Mouse (Mus musculus) midbrain, postnatal 0 days (tissue): ENCODE measurements around the gene Gpn2. TPM values are rescaled to one million over a fixed set of nuclear protein-coding genes. Genes with fewer than 3 reads are reported as not detected.

ENCODE experiments used
- ATAC-seq: fragments of 200-750 bp; cut with Nextera tagmentation; 2 replicates; pipeline ENCODE4 v1.8.0; 2017; ENCODE audit warnings: moderate number of reproducible peaks, mild to moderate bottlenecking, moderate TSS enrichment, moderate library complexity; ENCODE audit not compliant: low FRiP score
- DNase-seq: peaks from one replicate; pipeline ENCODE4 v3.0.0-alpha.2; 2015; ENCODE audit warnings: low spot score
- H3K27ac ChIP-seq: fragments of 300-500 bp; sonication (generic); 2 replicates; pipeline ENCODE4 v1.5.1; 2014; ENCODE audit warnings: low read depth, mild to moderate bottlenecking, low read length, mixed read lengths
- H3K27me3 ChIP-seq: fragments of 300-500 bp; sonication (generic); 2 replicates; pipeline ENCODE4 v1.6.1; 2014; ENCODE audit warnings: low read length, control low read depth, mixed read lengths; ENCODE audit not compliant: insufficient read depth
- H3K36me3 ChIP-seq: fragments of 300-500 bp; sonication (generic); 2 replicates; pipeline ENCODE4 v1.6.1; 2014; ENCODE audit warnings: low read length, control low read depth, mixed read lengths; ENCODE audit not compliant: insufficient read depth
- H3K4me1 ChIP-seq: fragments of 300-500 bp; sonication (generic); 2 replicates; pipeline ENCODE4 v1.6.1; 2014; ENCODE audit warnings: mild to moderate bottlenecking, control low read depth, antibody characterized with exemption, low read length, mixed read lengths; ENCODE audit not compliant: insufficient read depth
- H3K4me2 ChIP-seq: fragments of 300-500 bp; sonication (generic); 2 replicates; pipeline ENCODE4 v1.6.1; 2014; ENCODE audit warnings: low read depth, mild to moderate bottlenecking, low read length, mixed read lengths; ENCODE audit not compliant: poor library complexity, severe bottlenecking
- H3K4me3 ChIP-seq: fragments of 300-500 bp; sonication (generic); 2 replicates; pipeline ENCODE4 v1.5.1; 2014; ENCODE audit warnings: low read depth, mild to moderate bottlenecking, low read length, moderate library complexity
- H3K9ac ChIP-seq: fragments of 300-500 bp; sonication (generic); replicated peaks from 2 replicates; pipeline ENCODE4 v1.6.1; 2014; ENCODE audit warnings: mild to moderate bottlenecking, low read length, moderate library complexity, mixed read lengths; ENCODE audit not compliant: poor library complexity, severe bottlenecking
- H3K9me3 ChIP-seq: fragments of 300-500 bp; sonication (generic); 2 replicates; pipeline ENCODE4 v1.6.1; 2016; ENCODE audit warnings: low read length, control low read depth
- CTCF ChIP-seq: IDR thresholded peaks from 2 replicates; pipeline ENCODE4 v1.5.1; 2016; ENCODE audit warnings: antibody characterized with exemption, mild to moderate bottlenecking
- WGBS: fragments of 180-500 bp; shearing (Covaris S2); extraction: QIAGEN DNeasy Blood & Tissue Kit; methylation state at CpG from one replicate; pipeline ENCODE4 v1.1.7; 2014; 5-methylcytosine and 5-hydroxymethylcytosine counted together
- microRNA-seq: library from miRNA; unstranded; fragments of <30 nt; microRNA quantifications from one replicate; pipeline ENCODE4, GENCODE M21; 2016; ENCODE audit warnings: borderline number of aligned reads
- polyA plus RNA-seq: library from polyadenylated mRNA; unstranded; fragments of >200 nt; fragmentation: Nextera tagmentation; extraction: Ambion mirVana; gene quantifications from 2 replicates; pipeline ENCODE4 v1.2.1, GENCODE M21; 2015
- total RNA-seq: library from RNA; depleted of rRNA; stranded (reverse); fragments of >200 nt; gene quantifications from 2 replicates; pipeline ENCODE4 v1.2.3, GENCODE M21; 2014; rRNA removed

Gpn2 gene
- total and polyA plus RNA-seq, 2 experiments from 2014 or later: 16.2 to 22.7 TPM

DNA sequence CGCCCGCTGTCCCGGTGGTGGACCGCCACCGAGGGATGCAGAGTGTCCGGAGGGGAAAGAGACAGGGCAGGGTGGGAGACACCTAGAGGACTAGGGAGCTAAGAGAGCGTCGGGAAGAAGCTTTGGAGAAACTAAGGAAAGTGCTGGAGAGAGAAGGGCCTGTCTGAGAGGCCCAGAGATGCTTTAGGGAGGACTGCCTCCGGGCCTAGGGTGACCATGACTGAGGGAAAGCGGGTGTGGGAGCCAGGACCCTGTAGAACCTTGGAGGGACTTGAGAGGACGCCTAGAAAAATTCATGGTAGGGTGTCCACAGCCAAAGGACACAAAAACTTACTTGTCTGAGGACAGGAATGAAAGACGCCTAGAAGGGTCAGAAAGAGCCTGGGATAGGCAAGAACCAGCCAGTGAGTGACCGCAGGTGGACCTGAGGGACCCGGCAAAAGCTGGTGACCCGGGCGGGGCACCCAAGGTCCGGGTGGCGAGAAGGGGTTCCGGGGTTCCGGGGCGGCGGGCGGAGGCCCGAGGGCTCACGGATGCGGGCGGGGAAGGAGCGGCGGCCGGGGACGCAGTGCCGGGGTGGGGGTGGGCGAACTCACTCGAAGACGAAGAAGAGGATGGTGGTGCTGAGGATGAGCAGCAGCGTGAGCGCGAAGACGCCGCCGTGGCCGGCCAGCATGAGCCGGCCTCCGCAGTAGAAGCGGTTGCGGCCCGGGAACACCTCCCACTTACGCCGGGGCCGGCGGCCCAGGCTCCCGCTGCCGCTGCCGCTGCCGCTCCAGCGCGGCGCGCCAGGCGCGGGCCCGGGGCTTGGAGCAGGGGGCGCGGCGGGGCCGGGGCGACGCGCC lies 48.5 kb downstream of the Gpn2 start:
- Histone ChIP-seq H3K9me3 (no peaks in the 10 kb centered on the region), H3K4me1 (peaks cover 14% of the 10 kb centered on the region), H3K4me3 (peak overlapping the region; percentile 85), H3K27ac (peak overlapping the region; percentile 87), H3K9ac (peak overlapping the region; percentile 92), H3K36me3 (no peaks in the 10 kb centered on the region), H3K4me2 (peak overlapping the region; percentile 92), H3K27me3 (no peaks in the 10 kb centered on the region)
- no peak for TF ChIP-seq CTCF
- ATAC-seq (peak; percentile 64), DNase-seq (peak; percentile 41)
- WGBS: under 1% methylated on average over 46 of the region's 69 CpGs

DNA sequence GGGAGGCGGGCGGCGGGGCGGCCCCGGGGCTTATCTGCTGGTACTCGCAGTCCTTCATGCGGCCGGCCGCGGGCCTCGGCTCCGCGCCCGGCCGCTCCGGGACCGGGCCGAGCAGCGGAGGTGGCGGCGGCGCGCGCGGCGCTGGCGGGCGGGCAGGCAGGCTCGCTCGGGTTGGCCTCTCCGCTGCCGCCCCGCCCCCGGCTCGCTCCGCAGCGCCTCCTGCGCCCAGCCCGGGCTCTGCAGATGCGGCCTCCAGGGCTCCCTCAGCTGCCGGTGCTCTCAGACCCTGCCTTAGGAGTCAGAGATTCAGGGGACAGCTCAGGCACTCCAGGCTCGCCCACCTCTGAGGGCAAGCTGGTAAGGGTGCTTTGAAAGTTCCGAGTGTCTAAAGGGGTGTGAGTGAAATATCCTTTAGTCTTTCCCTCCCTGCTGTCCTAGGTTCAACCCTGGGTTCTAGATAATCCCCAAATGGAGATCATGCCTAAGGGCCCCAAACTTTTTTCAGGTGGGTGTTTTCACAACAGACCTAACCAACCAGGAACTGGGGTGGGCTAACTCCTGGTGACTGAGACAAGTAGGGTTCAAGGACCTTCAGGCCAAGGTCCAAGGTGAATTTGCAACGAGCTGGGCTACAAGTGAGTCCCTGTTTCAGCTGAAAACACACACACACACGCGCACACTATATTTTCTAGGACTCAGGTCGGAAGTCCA lies 49.3 kb downstream of the Gpn2 start:
- peak overlapping the region; percentile 92 for H3K9ac ChIP-seq
- peak overlapping the region; percentile 85 for H3K4me3 ChIP-seq
- peak; percentile 81 for DNase-seq
- no peaks in the 10 kb centered on the region for H3K27me3 ChIP-seq
- ATAC-seq: peak; percentile 83
- H3K36me3 ChIP-seq: no peaks in the 10 kb centered on the region
- H3K4me2 ChIP-seq: peak overlapping the region; percentile 92
- no peaks in the 10 kb centered on the region for H3K9me3 ChIP-seq
- peaks cover 14% of the 10 kb centered on the region for H3K4me1 ChIP-seq
- TF ChIP-seq CTCF: peak; percentile 75
- peak overlapping the region; percentile 87 for H3K27ac ChIP-seq
- WGBS: 18% methylated on average over 19 of the region's 47 CpGs

GRCm38 (mm10) chr4:133634043-133634410 lies 49.9 kb downstream of the Gpn2 start:
- Histone ChIP-seq H3K27ac (no peak overlapping the region), H3K4me1 (peaks cover 14% of the 10 kb centered on the region), H3K9ac (no peak overlapping the region), H3K27me3 (no peaks in the 10 kb centered on the region), H3K9me3 (no peaks in the 10 kb centered on the region), H3K4me3 (no peak overlapping the region), H3K4me2 (no peak overlapping the region), H3K36me3 (no peaks in the 10 kb centered on the region)
- ATAC-seq (no peak), DNase-seq (no peak)
- WGBS: 87% methylated on average over 5 of the region's 5 CpGs
- TF ChIP-seq CTCF: no peak

Small RNA genes within 50 kb of the gene (microRNA-seq; reads per million reads assigned to microRNA genes)
- not detected for gene Gm23158

Other genes with a start within 250 kb of the Gpn2 start
- gene Wdtc1, start 230.9 kb upstream of the Gpn2 start, total RNA-seq: 43.0 and 54.8 TPM in 2 replicates
- gene Wdtc1, start 230.9 kb upstream of the Gpn2 start, polyA plus RNA-seq: 14.4 and 15.6 TPM in 2 replicates
- gene Slc9a1, start 214.7 kb upstream of the Gpn2 start, total RNA-seq: 29.5 and 34.9 TPM in 2 replicates
- 11.8 and 12.8 TPM in 2 replicates for gene Slc9a1, start 214.7 kb upstream of the Gpn2 start, polyA plus RNA-seq
- 0.77 and 1.2 TPM in 2 replicates for gene Tent5b, start 104.2 kb upstream of the Gpn2 start, total RNA-seq
- gene Tent5b, start 104.2 kb upstream of the Gpn2 start, polyA plus RNA-seq: 0.27 and 0.49 TPM in 2 replicates
- gene Trnp1, start 85.8 kb upstream of the Gpn2 start, total RNA-seq: 45.2 and 52.2 TPM in 2 replicates
- 15.2 and 17.5 TPM in 2 replicates for gene Trnp1, start 85.8 kb upstream of the Gpn2 start, polyA plus RNA-seq
- gene Kdf1, start 65.4 kb upstream of the Gpn2 start, total RNA-seq: 0.47 and 2.0 TPM in 2 replicates
- 0.77 and 1.2 TPM in 2 replicates for gene Kdf1, start 65.4 kb upstream of the Gpn2 start, polyA plus RNA-seq
- 94.8 and 109 TPM in 2 replicates for gene Nudc, start 38.4 kb upstream of the Gpn2 start, total RNA-seq
- gene Nudc, start 38.4 kb upstream of the Gpn2 start, polyA plus RNA-seq: 227 and 262 TPM in 2 replicates
- gene Nr0b2, start 31.0 kb upstream of the Gpn2 start, total RNA-seq: not detected in 2 replicates
- not detected in 2 replicates for gene Nr0b2, start 31.0 kb upstream of the Gpn2 start, polyA plus RNA-seq
- gene Gpatch3, start 9.6 kb upstream of the Gpn2 start, total RNA-seq: 8.7 and 10.3 TPM in 2 replicates
- 5.6 and 6.3 TPM in 2 replicates for gene Gpatch3, start 9.6 kb upstream of the Gpn2 start, polyA plus RNA-seq
- gene Sfn, start 17.8 kb downstream of the Gpn2 start, total RNA-seq: 2.0 and 3.6 TPM in 2 replicates
- 0.67 and 0.86 TPM in 2 replicates for gene Sfn, start 17.8 kb downstream of the Gpn2 start, polyA plus RNA-seq
- gene Zdhhc18, start 65.8 kb downstream of the Gpn2 start, total RNA-seq: 19.2 and 26.7 TPM in 2 replicates
- gene Zdhhc18, start 65.8 kb downstream of the Gpn2 start, polyA plus RNA-seq: 5.9 and 7.3 TPM in 2 replicates
- gene Pigv, start 88.3 kb downstream of the Gpn2 start, total RNA-seq: 8.9 and 15.9 TPM in 2 replicates
- 13.5 and 14.8 TPM in 2 replicates for gene Pigv, start 88.3 kb downstream of the Gpn2 start, polyA plus RNA-seq
- 59.1 and 66.2 TPM in 2 replicates for gene Arid1a, start 172.4 kb downstream of the Gpn2 start, total RNA-seq
- gene Arid1a, start 172.4 kb downstream of the Gpn2 start, polyA plus RNA-seq: 16.7 and 19.5 TPM in 2 replicates